Mouse (Mus musculus) liver, embryonic 11.5 days (tissue): ENCODE results near the gene Cdh13. TPM values are rescaled to one million over a fixed set of nuclear protein-coding genes. Genes with fewer than 3 reads are reported as not detected.

Experiments
- ATAC-seq: fragments of 200-750 bp; cut with Nextera tagmentation; replicated peaks from 2 replicates; pipeline ENCODE4 v1.8.0; 2017; ENCODE audit warnings: moderate number of reproducible peaks, mild to moderate bottlenecking, moderate TSS enrichment, moderate library complexity; ENCODE audit not compliant: low FRiP score
- DNase-seq: peaks from one replicate; pipeline ENCODE4 v3.0.0-alpha.2; 2017; ENCODE audit warnings: low spot score
- H3K27ac ChIP-seq: fragments of 300-500 bp; sonication (generic); 2 replicates; pipeline ENCODE4 v1.5.1; 2014; ENCODE audit warnings: mild to moderate bottlenecking, low read depth, low read length, control low read depth
- H3K27me3 ChIP-seq: fragments of 300-500 bp; sonication (generic); replicated peaks from 2 replicates; pipeline ENCODE4 v1.6.1; 2014; ENCODE audit warnings: low read length, mixed read lengths; ENCODE audit not compliant: control insufficient read depth, insufficient read depth
- H3K36me3 ChIP-seq: fragments of 300-500 bp; sonication (generic); 2 replicates; pipeline ENCODE4 v1.6.1; 2014; ENCODE audit warnings: mild to moderate bottlenecking, low read length, moderate library complexity, mixed read lengths; ENCODE audit not compliant: control insufficient read depth, insufficient read depth
- H3K4me1 ChIP-seq: fragments of 300-500 bp; sonication (generic); replicated peaks from 2 replicates; pipeline ENCODE4 v1.6.1; 2014; ENCODE audit warnings: low read length, mixed read lengths; ENCODE audit not compliant: control insufficient read depth, insufficient read depth
- H3K4me2 ChIP-seq: fragments of 300-500 bp; sonication (generic); 2 replicates; pipeline ENCODE4 v1.6.1; 2014; ENCODE audit warnings: mild to moderate bottlenecking, control low read depth, moderate library complexity
- H3K4me3 ChIP-seq: fragments of 300-500 bp; sonication (generic); 2 replicates; pipeline ENCODE4 v1.5.1; 2014; ENCODE audit warnings: low read depth, low read length, control low read depth
- H3K9ac ChIP-seq: fragments of 300-500 bp; sonication (generic); 2 replicates; pipeline ENCODE4 v1.6.1; 2014; ENCODE audit warnings: low read depth, low read length, control low read depth
- H3K9me3 ChIP-seq: fragments of 300-500 bp; sonication (generic); 2 replicates; pipeline ENCODE4 v1.6.1; 2016; ENCODE audit warnings: low read length, inconsistent platforms, mixed read lengths; ENCODE audit not compliant: control insufficient read depth
- WGBS: fragments of 180-500 bp; shearing (Covaris S2); extraction: QIAGEN DNeasy Blood & Tissue Kit; methylation state at CpG from one replicate; pipeline ENCODE4 v1.1.7; 2014; 5-methylcytosine and 5-hydroxymethylcytosine counted together
- polyA plus RNA-seq: library from polyadenylated mRNA; unstranded; fragments of >200 nt; fragmentation: Nextera tagmentation; extraction: Ambion mirVana; gene quantifications from 2 replicates; pipeline ENCODE4 v1.2.1, GENCODE M21; 2014

Gene Cdh13
- polyA plus RNA-seq, 1 experiment from 2014 or later = 2.9 TPM

- WGBS = 89% methylated on average over 5 of the region's 5 CpGs
- no peak overlapping the region for H3K27ac ChIP-seq
- no peaks in the 10 kb centered on the region for H3K27me3 ChIP-seq
- DNase-seq (no peak), ATAC-seq (no peak)
- no peaks in the 10 kb centered on the region for H3K36me3 ChIP-seq
- H3K4me2 ChIP-seq = no peak overlapping the region
- no peaks in the 10 kb centered on the region for H3K4me1 ChIP-seq
- no peaks in the 10 kb centered on the region; the same call in 1 of the 2 replicates for H3K9me3 ChIP-seq
- no peak overlapping the region for H3K4me3 ChIP-seq
- H3K9ac ChIP-seq = no peak overlapping the region
Measured at GRCm38 (mm10) chr8:118357067-118357466, 73.5 kb downstream of the Cdh13 start.

GRCm38 (mm10) chr8:118357596-118357995, 74.1 kb downstream of the Cdh13 start:
- no peaks in the 10 kb centered on the region; the same call in 1 of the 2 replicates for H3K9me3 ChIP-seq
- H3K4me3 ChIP-seq = no peak overlapping the region
- ATAC-seq = no peak
- no peaks in the 10 kb centered on the region for H3K27me3 ChIP-seq
- WGBS = 89% methylated on average over 7 of the region's 7 CpGs
- H3K4me1 ChIP-seq = no peaks in the 10 kb centered on the region
- H3K4me2 ChIP-seq = no peak overlapping the region
- no peaks in the 10 kb centered on the region for H3K36me3 ChIP-seq
- no peak overlapping the region for H3K9ac ChIP-seq
- no peak overlapping the region for H3K27ac ChIP-seq
- no peak for DNase-seq

- Histone ChIP-seq H3K27me3 (no peaks in the 10 kb centered on the region), H3K27ac (no peak overlapping the region), H3K36me3 (no peaks in the 10 kb centered on the region), H3K9me3 (no peaks in the 10 kb centered on the region), H3K9ac (no peak overlapping the region), H3K4me3 (no peak overlapping the region), H3K4me1 (no peaks in the 10 kb centered on the region), H3K4me2 (no peak overlapping the region)
- ATAC-seq = no peak
- DNase-seq = no peak
- 84% methylated on average over 3 of the region's 3 CpGs for WGBS
Measured at GRCm38 (mm10) chr8:118363781-118364180, 80.2 kb downstream of the Cdh13 start.

- Histone ChIP-seq H3K4me2 (no peak overlapping the region), H3K4me3 (no peak overlapping the region), H3K27ac (no peak overlapping the region), H3K9ac (no peak overlapping the region), H3K27me3 (no peaks in the 10 kb centered on the region), H3K4me1 (no peaks in the 10 kb centered on the region), H3K36me3 (no peaks in the 10 kb centered on the region), H3K9me3 (no peaks in the 10 kb centered on the region)
- 75% methylated on average over 3 of the region's 3 CpGs for WGBS
- ATAC-seq (no peak), DNase-seq (no peak)
Measured at GRCm38 (mm10) chr8:118373092-118373491, 89.6 kb downstream of the Cdh13 start.

- no peaks in the 10 kb centered on the region for H3K9me3 ChIP-seq
- H3K4me2 ChIP-seq = no peak overlapping the region
- no peaks in the 10 kb centered on the region for H3K36me3 ChIP-seq
- DNase-seq = no peak
- no peaks in the 10 kb centered on the region for H3K27me3 ChIP-seq
- no peaks in the 10 kb centered on the region for H3K4me1 ChIP-seq
- 76% methylated on average over 6 of the region's 6 CpGs for WGBS
- no peak overlapping the region for H3K9ac ChIP-seq
- no peak for ATAC-seq
- no peak overlapping the region for H3K27ac ChIP-seq
- H3K4me3 ChIP-seq = no peak overlapping the region
Measured at GRCm38 (mm10) chr8:118374738-118375137, 91.2 kb downstream of the Cdh13 start.

GRCm38 (mm10) chr8:118376791-118377190, 93.3 kb downstream of the Cdh13 start:
- ATAC-seq (no peak), DNase-seq (no peak)
- no peaks in the 10 kb centered on the region for H3K4me1 ChIP-seq
- H3K36me3 ChIP-seq = no peaks in the 10 kb centered on the region
- 36% methylated on average over 3 of the region's 3 CpGs for WGBS
- H3K9me3 ChIP-seq = no peaks in the 10 kb centered on the region
- H3K9ac ChIP-seq = no peak overlapping the region
- H3K27ac ChIP-seq = no peak overlapping the region
- no peak overlapping the region for H3K4me3 ChIP-seq
- H3K27me3 ChIP-seq = no peaks in the 10 kb centered on the region
- no peak overlapping the region for H3K4me2 ChIP-seq

- no peak overlapping the region for H3K4me2 ChIP-seq
- H3K27me3 ChIP-seq = no peaks in the 10 kb centered on the region
- H3K4me3 ChIP-seq = no peak overlapping the region
- no peak for DNase-seq
- H3K9ac ChIP-seq = no peak overlapping the region
- no peak for ATAC-seq
- no peaks in the 10 kb centered on the region for H3K36me3 ChIP-seq
- no peak overlapping the region for H3K27ac ChIP-seq
- H3K4me1 ChIP-seq = no peaks in the 10 kb centered on the region
- H3K9me3 ChIP-seq = no peaks in the 10 kb centered on the region
- 80% methylated on average over 8 of the region's 8 CpGs for WGBS
Measured at GRCm38 (mm10) chr8:118378985-118379384, 95.5 kb downstream of the Cdh13 start.

GRCm38 (mm10) chr8:118379657-118380056, 96.1 kb downstream of the Cdh13 start:
- Histone ChIP-seq H3K36me3 (no peaks in the 10 kb centered on the region), H3K27ac (no peak overlapping the region), H3K27me3 (no peaks in the 10 kb centered on the region), H3K4me2 (no peak overlapping the region), H3K9ac (no peak overlapping the region), H3K4me1 (no peaks in the 10 kb centered on the region), H3K4me3 (no peak overlapping the region), H3K9me3 (no peaks in the 10 kb centered on the region)
- DNase-seq = no peak
- no peak for ATAC-seq
- WGBS = 63% methylated on average over 3 of the region's 3 CpGs

- H3K27me3 ChIP-seq = no peaks in the 10 kb centered on the region
- no peak overlapping the region for H3K9ac ChIP-seq
- no peak for ATAC-seq
- H3K4me3 ChIP-seq = no peak overlapping the region
- H3K9me3 ChIP-seq = no peaks in the 10 kb centered on the region
- no peak for DNase-seq
- 70% methylated on average over 8 of the region's 8 CpGs for WGBS
- H3K4me2 ChIP-seq = no peak overlapping the region
- H3K36me3 ChIP-seq = no peaks in the 10 kb centered on the region
- no peak overlapping the region for H3K27ac ChIP-seq
- H3K4me1 ChIP-seq = no peaks in the 10 kb centered on the region
Measured at GRCm38 (mm10) chr8:118380058-118380457, 96.5 kb downstream of the Cdh13 start.
